Mouse (Mus musculus): ENCODE measurements around the gene Eno3.
A peak's percentile ranks its signal among the peaks of the same experiment; 100 is the strongest.

- TF ChIP-seq CTCF (IDR thresholded peaks at IDR 0.05; ENCODE audit: low read depth) (peak; percentile 45), EP300 (optimal IDR thresholded peaks at IDR 0.05) (peak; percentile 100)
Observed at GRCm38 (mm10) chr11:70646691-70647650, 10.0 kb upstream of the Eno3 start, which contains the start of the genes Rnf167 and Slc25a11.
